Mouse (Mus musculus) embryonic facial prominence, embryonic 14.5 days (tissue): ENCODE measurements at regions not wholly inside any gene's neighbourhood (a gene's known extent, or its start where the extent isn't known, plus 50 kb on each side); places are given as distances from the start of the nearest gene placed in this dataset.

Source experiments
- ATAC-seq: fragments of 200-750 bp; cut with Nextera tagmentation; 2 replicates; pipeline ENCODE4 v1.8.0; 2017; ENCODE audit warnings: low read depth, moderate number of reproducible peaks, moderate TSS enrichment
- DNase-seq: peaks from one replicate; pipeline ENCODE4 v3.0.0-alpha.2; 2015; ENCODE audit warnings: low spot score
- H3K27ac ChIP-seq: fragments of 300-500 bp; sonication (generic); replicated peaks from 2 replicates; pipeline ENCODE4 v1.5.1; 2014; ENCODE audit warnings: low read depth, mild to moderate bottlenecking, low read length, moderate library complexity
- H3K27me3 ChIP-seq: fragments of 300-500 bp; sonication (generic); replicated peaks from 2 replicates; pipeline ENCODE4 v1.6.1; 2014; ENCODE audit warnings: low read length; ENCODE audit not compliant: control insufficient read depth, insufficient read depth
- H3K36me3 ChIP-seq: fragments of 300-500 bp; sonication (generic); 2 replicates; pipeline ENCODE4 v1.6.1; 2014; ENCODE audit warnings: low read length, mixed read lengths; ENCODE audit not compliant: control insufficient read depth, insufficient read depth
- H3K4me1 ChIP-seq: fragments of 300-500 bp; sonication (generic); 2 replicates; pipeline ENCODE4 v1.6.1; 2014; ENCODE audit warnings: antibody characterized with exemption, low read length; ENCODE audit not compliant: control insufficient read depth, insufficient read depth
- H3K4me2 ChIP-seq: fragments of 300-500 bp; sonication (generic); 2 replicates; pipeline ENCODE4 v1.6.1; 2014; ENCODE audit warnings: low read depth, mild to moderate bottlenecking, low read length, moderate library complexity, mixed read lengths
- H3K4me3 ChIP-seq: fragments of 300-500 bp; sonication (generic); 2 replicates; pipeline ENCODE4 v1.5.1; 2014; ENCODE audit warnings: low read depth, mild to moderate bottlenecking, low read length
- H3K9ac ChIP-seq: fragments of 300-500 bp; sonication (generic); 2 replicates; pipeline ENCODE4 v1.6.1; 2014; ENCODE audit warnings: low read depth, mild to moderate bottlenecking, low read length, moderate library complexity, mixed read lengths
- H3K9me3 ChIP-seq: fragments of 300-500 bp; sonication (generic); 2 replicates; pipeline ENCODE4 v1.6.1; 2016; ENCODE audit warnings: low read length; ENCODE audit not compliant: control insufficient read depth
- WGBS: fragments of 180-500 bp; shearing (Covaris S2); extraction: QIAGEN DNeasy Blood & Tissue Kit; methylation state at CpG from one replicate; pipeline ENCODE4 v1.1.7; 2014; 5-methylcytosine and 5-hydroxymethylcytosine counted together

DNA sequence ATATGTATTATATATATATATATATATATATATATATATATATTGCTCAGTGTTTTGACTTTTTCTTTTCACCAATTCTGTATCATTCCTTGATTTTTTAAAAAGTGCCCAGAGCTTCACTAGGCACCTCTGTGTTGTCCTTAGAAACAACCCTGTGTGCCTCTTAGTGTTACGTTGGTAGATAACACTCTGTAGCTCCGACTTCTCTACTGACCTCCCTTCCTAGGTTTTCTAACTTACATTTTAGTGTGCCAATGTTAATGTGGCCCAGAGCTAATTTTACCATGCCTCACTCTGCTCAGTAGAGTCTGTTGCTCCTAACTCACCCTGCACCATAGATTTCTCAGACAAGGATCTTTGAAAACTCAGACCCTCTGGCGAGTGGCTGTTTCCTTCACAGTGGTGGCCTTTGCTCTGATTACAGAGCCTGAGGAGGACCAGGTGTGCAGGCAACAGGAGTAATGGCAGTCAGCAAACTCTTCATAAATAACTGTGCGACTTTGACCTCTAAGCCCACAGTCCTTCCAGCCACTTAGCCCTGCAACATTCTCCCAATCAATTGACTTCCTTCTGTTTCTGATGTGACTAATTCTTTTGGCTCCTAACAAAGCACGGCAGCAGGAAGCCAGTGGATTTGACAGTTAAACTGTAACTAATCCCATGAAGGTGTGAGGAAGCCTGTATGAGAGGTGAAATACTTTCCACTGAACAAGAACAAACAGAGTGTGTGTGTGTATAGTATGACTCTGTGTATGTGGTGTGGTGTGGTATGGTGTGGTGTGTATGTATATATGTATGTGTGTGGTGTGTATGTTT lies 53.6 kb upstream of the Actr3 start:
- no peak for ATAC-seq
- Histone ChIP-seq H3K36me3 (no peaks in the 10 kb centered on the region), H3K4me2 (no peak overlapping the region), H3K4me3 (no peak overlapping the region), H3K27ac (no peak overlapping the region), H3K9ac (no peak overlapping the region), H3K27me3 (no peaks in the 10 kb centered on the region), H3K4me1 (no peaks in the 10 kb centered on the region), H3K9me3 (no peaks in the 10 kb centered on the region; the same call in 1 of the 2 replicates)
- 64% methylated on average over 5 of the region's 5 CpGs for WGBS
- DNase-seq: no peak

DNA sequence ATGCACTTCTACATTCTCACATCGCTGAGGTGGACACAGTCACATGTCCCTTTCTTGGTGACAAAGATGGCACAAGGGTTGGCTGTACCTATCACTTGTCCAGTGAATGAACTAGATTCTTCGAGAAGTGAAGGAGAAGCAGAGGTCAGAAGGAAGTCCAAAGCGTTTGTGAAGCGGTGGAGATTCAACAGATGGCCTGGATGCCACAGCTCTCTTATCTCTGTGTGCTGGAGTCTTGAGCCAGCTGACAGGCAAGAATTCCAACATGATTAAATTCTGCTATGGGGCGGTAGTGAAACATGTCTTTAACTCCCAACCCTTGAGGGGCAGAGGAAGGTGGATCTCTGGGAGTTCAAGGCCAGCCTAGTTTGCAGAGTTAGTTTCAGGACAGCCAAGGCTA lies 55.5 kb upstream of the Actr3 start:
- Histone ChIP-seq H3K4me2 (no peak overlapping the region), H3K27ac (no peak overlapping the region), H3K36me3 (no peaks in the 10 kb centered on the region), H3K9me3 (no peaks in the 10 kb centered on the region; the same call in 1 of the 2 replicates), H3K9ac (no peak overlapping the region), H3K27me3 (no peaks in the 10 kb centered on the region), H3K4me1 (no peaks in the 10 kb centered on the region), H3K4me3 (no peak overlapping the region)
- 86% methylated on average over 5 of the region's 5 CpGs for WGBS
- ATAC-seq (no peak), DNase-seq (no peak)

DNA sequence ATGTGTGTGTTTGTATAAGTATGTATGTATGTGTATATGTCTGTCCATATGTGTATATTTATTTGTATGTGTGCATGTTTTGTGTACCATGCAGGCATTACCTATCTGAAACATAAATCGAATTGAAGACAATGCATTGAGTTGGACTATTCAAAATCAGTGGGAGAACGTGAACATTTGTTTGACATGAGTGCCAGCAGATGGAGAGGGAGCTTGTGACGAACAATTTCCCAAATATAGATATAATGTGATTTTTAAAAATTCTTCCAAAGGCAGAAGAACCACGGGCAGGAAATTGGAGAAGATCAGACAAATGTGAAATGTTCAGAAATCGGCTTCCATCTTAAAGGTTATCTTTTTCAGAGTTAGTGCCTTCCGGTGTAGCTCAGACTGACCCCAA lies 59.1 kb upstream of the Actr3 start:
- H3K4me2 ChIP-seq: no peak overlapping the region
- 84% methylated on average over 6 of the region's 6 CpGs for WGBS
- no peaks in the 10 kb centered on the region for H3K36me3 ChIP-seq
- no peak overlapping the region for H3K4me3 ChIP-seq
- ATAC-seq (no peak), DNase-seq (no peak)
- no peak overlapping the region for H3K9ac ChIP-seq
- no peak overlapping the region for H3K27ac ChIP-seq
- no peaks in the 10 kb centered on the region for H3K4me1 ChIP-seq
- no peaks in the 10 kb centered on the region for H3K27me3 ChIP-seq
- no peaks in the 10 kb centered on the region; the same call in 1 of the 2 replicates for H3K9me3 ChIP-seq

DNA sequence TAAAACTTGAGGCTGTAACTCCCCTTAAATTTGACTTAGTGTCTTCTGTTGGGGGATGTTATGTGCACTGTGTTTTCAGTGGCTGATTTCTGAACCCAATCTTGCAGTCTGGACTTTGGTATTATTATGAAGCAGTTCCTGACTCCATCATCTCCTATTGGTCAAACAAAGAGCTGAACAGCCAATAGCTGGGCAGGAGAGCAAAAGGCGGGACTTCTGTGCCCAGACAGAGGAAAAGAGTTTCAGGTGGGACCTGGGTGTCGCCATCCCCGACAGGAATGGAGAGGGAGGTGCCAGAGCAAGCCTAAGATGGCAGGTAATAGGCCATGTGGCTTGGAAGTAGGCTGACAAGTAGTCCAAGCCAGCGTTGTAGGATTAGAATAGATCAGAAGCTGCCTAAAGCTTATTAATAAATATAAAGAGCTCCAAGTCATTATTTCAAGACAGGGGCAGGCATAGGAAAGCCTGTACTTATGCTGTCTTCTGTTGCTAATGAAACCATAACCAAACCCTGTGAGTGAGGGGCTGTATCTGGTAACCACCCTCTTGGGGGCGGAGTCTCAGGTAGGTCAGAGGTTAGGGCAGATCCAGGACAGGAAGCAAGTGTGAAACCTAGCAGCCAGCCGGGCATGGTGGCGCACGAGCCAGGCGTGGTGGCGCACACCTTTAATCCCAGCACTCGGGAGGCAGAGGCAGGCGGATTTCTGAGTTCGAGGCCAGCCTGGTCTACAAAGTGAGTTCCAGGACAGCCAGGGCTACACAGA lies 60.0 kb upstream of the Actr3 start:
- Histone ChIP-seq H3K27me3 (no peaks in the 10 kb centered on the region), H3K9ac (no peak overlapping the region), H3K36me3 (no peaks in the 10 kb centered on the region), H3K4me2 (no peak overlapping the region), H3K4me3 (no peak overlapping the region), H3K9me3 (no peaks in the 10 kb centered on the region; the same call in 1 of the 2 replicates), H3K4me1 (no peaks in the 10 kb centered on the region), H3K27ac (no peak overlapping the region)
- DNase-seq (no peak), ATAC-seq (no peak)
- 90% methylated on average over 11 of the region's 13 CpGs for WGBS

DNA sequence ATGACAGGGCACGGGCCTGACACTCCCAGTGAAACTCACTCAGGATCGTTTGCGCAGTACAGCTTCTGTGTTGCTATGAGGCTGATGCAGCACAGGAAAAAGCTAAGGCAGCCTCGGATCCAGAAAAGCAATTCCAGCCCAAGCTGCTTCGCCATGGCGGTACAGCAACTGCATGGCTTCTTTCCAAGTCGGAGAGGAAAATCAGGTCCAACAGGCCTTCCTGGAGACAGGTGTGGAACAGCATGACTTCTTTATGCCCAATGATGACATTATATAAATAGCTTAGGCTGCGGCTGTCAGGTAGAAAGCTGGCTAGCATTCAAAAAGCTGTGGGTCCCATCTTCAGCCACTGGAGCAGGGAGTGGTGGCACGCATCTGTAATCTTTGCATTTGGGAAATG lies 61.5 kb upstream of the Actr3 start:
- no peak for ATAC-seq
- no peaks in the 10 kb centered on the region for H3K4me1 ChIP-seq
- H3K27ac ChIP-seq: no peak overlapping the region
- 78% methylated on average over 9 of the region's 9 CpGs for WGBS
- H3K9ac ChIP-seq: no peak overlapping the region
- DNase-seq: peak; percentile 63
- H3K9me3 ChIP-seq: no peaks in the 10 kb centered on the region
- no peaks in the 10 kb centered on the region for H3K36me3 ChIP-seq
- no peak overlapping the region for H3K4me3 ChIP-seq
- no peaks in the 10 kb centered on the region for H3K27me3 ChIP-seq
- no peak overlapping the region for H3K4me2 ChIP-seq

GRCm38 (mm10) chr1:125501964-125502517 lies 58.4 kb upstream of the Slc35f5 start:
- no peak overlapping the region for H3K4me2 ChIP-seq
- H3K27me3 ChIP-seq: no peaks in the 10 kb centered on the region
- H3K4me3 ChIP-seq: no peak overlapping the region
- H3K27ac ChIP-seq: no peak overlapping the region
- H3K4me1 ChIP-seq: no peaks in the 10 kb centered on the region
- WGBS: 90% methylated on average over 4 of the region's 4 CpGs
- no peaks in the 10 kb centered on the region for H3K36me3 ChIP-seq
- no peaks in the 10 kb centered on the region for H3K9me3 ChIP-seq
- no peak overlapping the region for H3K9ac ChIP-seq
- DNase-seq: no peak
- no peak for ATAC-seq

DNA sequence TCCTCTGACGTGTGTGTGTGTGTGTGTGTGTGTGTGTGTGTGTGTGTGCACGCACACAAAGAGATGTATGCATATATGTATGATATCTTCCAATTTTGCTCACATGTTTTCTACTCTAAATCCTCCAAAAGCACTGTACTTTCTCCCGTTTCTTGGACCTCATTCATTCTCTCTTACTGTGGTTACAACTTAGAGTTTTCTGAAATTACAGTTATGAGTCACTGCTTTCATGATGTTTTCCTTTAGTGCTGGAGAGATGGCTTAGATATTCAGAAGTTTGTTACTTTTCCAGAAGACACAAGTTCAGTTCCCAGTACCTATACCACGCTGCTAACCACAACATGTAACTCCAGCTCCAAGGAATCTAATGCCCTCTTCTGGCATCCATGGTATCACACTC lies 56.5 kb upstream of the Slc35f5 start:
- Histone ChIP-seq H3K4me3 (no peak overlapping the region), H3K4me1 (no peaks in the 10 kb centered on the region)
- ATAC-seq: no peak

DNA sequence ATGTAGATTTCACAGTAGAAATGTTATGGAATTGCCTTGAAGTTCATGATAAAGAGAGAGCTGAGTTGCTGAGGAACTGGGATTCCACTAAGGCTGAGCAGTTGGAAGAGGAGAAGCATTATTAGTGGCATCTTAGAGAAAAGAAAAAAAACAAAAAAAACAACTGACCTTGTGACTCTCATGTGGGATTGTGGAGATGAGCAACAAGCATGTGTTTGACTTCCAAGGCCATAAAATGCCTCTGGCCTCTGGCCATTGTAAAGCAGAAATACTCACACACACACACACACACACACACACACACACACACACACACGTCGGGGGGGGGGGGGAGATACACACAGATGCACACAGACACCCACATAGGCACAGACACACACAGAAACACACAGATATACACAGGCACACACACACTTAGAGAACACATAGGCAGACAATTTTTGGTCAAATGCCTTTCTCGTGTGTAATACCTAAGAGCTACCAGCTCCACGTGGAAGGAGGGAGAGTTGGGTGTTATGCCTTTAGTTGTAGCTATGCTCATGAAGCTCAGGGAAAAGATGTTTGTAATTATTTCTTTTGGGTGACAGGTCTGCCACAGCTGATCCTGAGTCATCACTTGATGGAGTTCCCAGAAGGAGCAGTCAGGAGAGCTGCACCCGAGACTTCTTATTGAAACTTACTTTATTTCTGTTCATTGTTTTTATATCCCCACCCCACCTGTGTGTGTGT lies 52.4 kb upstream of the Slc35f5 start:
- WGBS: 76% methylated on average over 3 of the region's 5 CpGs
- H3K9me3 ChIP-seq: no peaks in the 10 kb centered on the region
- no peak overlapping the region for H3K9ac ChIP-seq
- no peak for DNase-seq
- H3K4me3 ChIP-seq: no peak overlapping the region
- H3K36me3 ChIP-seq: no peaks in the 10 kb centered on the region
- no peaks in the 10 kb centered on the region for H3K27me3 ChIP-seq
- no peak overlapping the region for H3K4me2 ChIP-seq
- no peaks in the 10 kb centered on the region for H3K4me1 ChIP-seq
- no peak overlapping the region for H3K27ac ChIP-seq
- no peak for ATAC-seq

More for the DNA sequence above, 56.5 kb upstream of the Slc35f5 start:
- H3K27ac ChIP-seq: no peak overlapping the region
- no peaks in the 10 kb centered on the region for H3K27me3 ChIP-seq
- 79% methylated on average over 4 of the region's 4 CpGs for WGBS
- no peaks in the 10 kb centered on the region for H3K9me3 ChIP-seq
- no peaks in the 10 kb centered on the region for H3K36me3 ChIP-seq
- no peak overlapping the region for H3K4me2 ChIP-seq
- no peak for DNase-seq
- no peak overlapping the region for H3K9ac ChIP-seq
